Mouse (Mus musculus) adrenal gland, adult 2 months (tissue): ENCODE measurements at regions not wholly inside any gene's neighbourhood (a gene's known extent, or its start where the extent isn't known, plus 50 kb on each side); places are given as distances from the start of the nearest gene placed in this dataset.
A peak's percentile ranks its signal among the peaks of the same experiment; 100 is the strongest.
"Not testable (repeated sequence)": the region's sequence is repeated elsewhere in the genome, so short reads cannot be mapped to it uniquely, and the experiment has no call there.

ENCODE experiments used
- DNase-seq: peaks from one replicate; pipeline ENCODE4 v3.0.0; 2021

DNA sequence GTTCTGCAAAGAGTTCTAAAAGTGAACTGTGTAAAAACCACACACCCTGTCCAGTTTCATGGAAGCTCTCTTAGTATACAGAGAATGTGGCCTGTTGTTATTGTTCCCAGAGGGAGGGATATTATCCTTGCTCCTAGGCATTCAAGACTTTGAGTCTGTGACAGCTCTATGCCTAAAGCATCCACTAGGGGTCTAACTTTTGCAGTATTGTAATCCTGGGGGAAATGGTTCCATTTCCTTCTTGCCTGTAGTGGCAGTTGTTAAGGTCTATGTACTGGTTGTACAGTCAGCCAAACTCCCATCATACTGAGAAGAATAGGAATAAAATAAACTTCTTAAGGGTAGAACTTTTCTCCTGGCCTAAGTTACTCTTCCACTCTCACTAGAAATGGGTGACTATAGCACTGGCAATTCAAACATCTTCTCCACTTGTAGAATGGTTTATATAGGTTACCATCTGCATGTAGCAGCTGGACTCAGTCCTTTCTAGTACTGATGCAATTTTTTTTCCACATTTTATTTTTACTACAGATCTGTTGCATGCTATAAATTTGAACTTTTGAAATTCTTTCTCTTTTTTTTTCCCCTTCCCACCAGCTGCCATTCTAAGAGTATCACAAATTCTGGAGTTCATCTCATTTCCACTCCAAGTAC, 51.4 kb upstream of the Dpt start:
- peak; percentile 15 for DNase-seq

- no peak for DNase-seq
These were observed 51.9 kb upstream of the Dpt start for GRCm38 (mm10) chr1:164744499-164744898.

DNA sequence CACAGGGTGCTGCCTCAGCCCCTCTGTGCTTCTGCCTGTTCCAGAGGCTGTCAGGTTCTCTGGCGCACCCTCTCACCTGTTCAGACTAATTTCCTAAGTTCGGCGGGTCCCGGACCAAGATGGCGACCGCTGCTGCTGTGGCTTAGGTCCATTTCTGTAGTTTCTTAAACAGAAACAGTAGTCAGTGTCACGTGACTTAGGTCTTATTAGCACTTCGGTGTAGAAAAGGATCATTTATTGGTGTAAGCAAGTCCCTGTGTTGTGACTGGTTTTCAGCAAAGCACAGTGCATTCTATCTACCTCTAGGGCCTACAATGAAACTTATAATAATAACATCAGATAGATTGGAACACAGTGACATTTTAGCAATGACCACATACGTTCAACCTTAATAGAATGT, 53.5 kb upstream of the Dpt start:
- not testable (repeated sequence) for DNase-seq

DNA sequence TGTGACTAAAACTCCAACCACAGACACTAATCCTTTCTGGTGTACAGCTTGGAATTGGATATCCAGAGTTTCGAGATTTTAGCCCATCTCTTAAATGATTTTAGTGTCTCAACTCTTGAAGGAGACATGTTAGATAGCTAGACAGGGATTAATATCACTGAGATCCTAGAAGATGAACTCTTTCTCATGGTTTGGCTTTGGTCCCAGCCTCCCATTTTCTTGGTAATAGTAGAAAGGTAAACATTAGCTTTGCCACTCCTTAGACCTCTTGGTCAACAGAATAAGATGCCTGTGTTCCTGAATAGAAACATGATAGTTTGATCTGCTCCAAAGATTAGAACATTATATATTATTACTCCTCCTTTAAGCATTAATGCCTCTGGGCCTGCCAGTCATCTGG, 60.8 kb upstream of the Dpt start:
- DNase-seq: no peak

DNA sequence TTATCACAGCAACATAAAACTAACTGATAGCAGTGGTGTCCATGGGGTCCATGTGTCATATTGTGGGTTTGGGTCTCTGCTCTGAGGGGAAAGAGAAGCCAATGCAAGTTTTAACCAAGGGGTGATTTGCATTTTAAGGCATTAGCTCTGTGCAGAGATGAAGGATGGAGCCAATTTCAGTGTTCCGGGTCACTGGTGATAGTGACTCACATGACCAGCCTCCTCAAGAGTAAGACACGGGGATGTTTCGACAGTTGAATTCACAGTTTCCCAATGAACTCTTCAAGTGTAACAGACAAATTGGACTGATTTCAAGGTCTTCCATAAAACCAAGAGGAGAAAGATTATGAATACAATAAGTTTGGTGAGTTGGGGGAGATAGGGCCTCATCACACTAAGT, 62.7 kb upstream of the Dpt start:
- no peak for DNase-seq

GRCm38 (mm10) chr1:164722054-164722453, 74.4 kb upstream of the Dpt start:
- no peak for DNase-seq

- no peak for DNase-seq
These were observed 81.5 kb upstream of the Dpt start for GRCm38 (mm10) chr1:164714905-164715304.

GRCm38 (mm10) chr1:164713798-164714551, 82.5 kb upstream of the Dpt start:
- no peak for DNase-seq

DNA sequence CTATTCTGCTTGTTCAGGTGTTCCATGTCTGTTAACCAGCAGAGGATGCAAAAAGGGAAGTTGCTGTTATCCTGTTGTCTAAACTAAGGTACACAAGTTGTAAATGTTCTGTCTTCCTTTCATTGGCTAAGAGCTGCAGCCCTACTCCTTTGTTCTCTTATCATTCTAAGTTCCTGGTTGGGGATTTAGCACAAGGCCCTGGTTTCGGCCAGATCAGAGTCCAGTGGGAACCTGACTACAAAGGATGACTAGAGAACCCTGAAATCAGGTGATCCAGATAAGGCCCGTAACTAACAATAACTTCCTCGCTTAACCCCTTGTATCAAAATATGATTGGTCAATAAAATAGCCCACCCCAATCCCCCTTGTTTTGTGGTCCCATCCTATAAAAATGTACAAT, 83.9 kb upstream of the Dpt start:
- DNase-seq: no peak

GRCm38 (mm10) chr1:164704397-164705091, 91.9 kb upstream of the Dpt start:
- DNase-seq: no peak

DNA sequence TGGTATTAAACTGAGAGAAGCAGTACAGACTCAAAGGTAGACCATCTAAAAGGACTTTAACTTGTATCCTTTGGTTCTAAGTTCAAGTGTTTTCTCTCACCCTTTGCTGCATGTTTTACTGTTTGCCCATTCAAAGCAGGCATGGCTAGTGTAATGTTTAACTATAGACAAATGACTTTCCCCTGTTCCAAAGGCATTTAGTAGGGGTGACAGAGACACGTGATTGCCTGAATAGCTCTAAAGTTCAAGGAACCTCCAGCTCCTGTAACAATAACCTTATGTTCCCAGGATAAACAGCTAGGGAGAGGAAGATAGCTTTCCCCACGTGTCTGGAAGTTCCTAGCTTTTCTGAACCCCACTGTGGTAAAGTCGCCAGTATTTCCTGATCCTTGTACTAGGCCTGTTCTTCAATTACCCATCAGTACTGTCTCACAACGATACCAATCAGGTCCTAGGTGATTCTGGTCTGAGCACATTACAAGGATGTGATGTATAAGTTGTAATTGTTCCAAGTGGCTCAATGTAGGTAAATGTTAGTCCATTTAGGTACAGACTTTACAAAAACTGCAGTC, 92.8 kb upstream of the Dpt start:
- DNase-seq: no peak

GRCm38 (mm10) chr1:164690055-164690454, 106.4 kb upstream of the Dpt start:
- no peak for DNase-seq

DNA sequence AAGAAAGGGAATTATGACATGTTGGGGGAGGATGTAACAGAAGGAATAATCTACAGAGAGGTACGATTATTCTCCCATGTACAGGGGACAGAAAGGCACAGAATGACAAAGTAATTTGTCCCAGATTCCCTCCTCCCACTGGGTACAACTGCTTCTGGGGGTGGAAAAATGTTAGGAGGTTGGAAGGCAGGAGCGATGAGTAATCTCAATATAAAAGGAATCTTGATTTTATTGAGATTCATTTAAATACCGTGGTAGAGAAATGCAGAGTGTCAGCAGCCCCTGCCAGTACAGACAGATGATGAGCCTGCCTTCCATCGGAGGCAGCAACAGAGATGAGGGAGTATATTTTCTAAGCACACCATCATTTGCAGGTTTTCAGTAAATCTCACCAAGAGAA, 107.1 kb upstream of the Dpt start:
- no peak for DNase-seq

GRCm38 (mm10) chr1:164684437-164684836, 112.0 kb upstream of the Dpt start:
- no peak for DNase-seq

DNA sequence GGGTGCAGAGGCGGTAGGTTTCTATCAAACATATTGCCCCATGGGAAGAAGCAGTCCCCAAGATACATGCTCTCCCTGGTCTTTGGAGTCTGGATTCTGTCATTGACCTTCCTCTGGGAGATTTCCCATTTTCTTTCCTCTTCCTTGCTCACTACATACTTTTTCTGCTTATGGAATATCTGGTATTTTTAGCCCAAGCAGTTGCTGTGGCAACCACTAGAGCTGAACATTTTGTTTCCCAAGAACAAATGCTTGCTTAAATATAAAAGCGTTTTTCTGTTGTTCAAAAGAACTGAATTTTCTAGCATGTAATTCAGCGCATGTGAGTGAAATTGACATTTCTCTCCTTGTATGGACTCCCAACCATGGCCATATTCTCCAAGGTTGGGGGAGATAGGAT, 112.7 kb upstream of the Dpt start:
- DNase-seq: no peak

DNA sequence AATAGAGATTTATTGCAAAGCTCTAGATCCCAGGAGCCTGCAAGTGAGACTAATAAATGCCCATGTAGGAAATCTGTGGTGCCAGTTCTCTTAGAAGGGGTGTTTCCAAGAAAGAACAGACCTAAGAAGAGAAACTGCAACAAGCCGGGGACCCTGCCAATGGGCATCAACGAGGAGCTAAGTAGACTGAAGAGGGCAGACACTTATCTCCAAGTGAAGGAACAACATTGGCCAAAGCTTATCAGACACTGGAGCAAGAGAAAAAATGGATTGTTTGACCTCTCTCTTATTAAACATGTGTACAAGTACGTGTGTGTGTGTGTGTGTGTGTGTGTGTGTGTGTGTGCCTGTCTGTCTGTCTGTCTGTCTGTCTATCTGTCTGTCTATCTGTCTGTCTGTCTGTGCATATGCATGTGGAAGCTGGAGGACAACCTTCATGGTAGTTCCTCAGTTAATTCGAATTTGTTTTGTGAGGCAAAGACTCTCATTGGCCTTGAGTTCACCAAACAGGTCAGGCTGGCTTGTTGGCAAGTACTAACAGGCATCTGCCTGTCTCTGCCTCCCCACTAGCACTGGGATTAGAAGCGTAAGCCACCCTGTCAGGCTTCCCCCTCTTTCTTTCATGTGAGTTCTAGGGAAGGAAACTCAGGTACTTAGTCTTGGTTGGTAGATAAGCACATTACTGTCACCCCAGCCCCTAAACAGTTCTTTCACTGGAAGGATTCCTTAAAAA, 113.4 kb upstream of the Dpt start:
- DNase-seq: no peak

DNA sequence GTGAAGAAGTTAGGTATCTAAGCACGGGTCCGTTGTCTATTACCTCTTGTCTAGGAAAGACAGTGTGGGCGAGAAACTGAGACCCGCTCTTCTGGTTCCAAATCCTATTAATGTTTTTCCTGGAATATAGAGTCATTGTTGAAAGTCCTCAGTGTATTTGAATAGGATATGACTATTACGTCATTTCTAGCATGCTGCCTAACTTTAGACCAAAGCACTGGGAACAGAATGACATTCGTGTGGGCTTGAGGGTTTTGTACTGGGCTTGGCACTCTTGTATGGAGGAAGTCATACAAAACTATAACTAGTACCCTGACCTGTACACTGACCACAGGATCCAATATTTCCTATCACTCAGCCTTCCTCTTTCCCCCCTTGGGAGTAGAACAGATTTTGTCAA, 114.0 kb upstream of the Dpt start:
- no peak for DNase-seq

GRCm38 (mm10) chr1:164681582-164681981, 114.9 kb upstream of the Dpt start:
- no peak for DNase-seq

DNA sequence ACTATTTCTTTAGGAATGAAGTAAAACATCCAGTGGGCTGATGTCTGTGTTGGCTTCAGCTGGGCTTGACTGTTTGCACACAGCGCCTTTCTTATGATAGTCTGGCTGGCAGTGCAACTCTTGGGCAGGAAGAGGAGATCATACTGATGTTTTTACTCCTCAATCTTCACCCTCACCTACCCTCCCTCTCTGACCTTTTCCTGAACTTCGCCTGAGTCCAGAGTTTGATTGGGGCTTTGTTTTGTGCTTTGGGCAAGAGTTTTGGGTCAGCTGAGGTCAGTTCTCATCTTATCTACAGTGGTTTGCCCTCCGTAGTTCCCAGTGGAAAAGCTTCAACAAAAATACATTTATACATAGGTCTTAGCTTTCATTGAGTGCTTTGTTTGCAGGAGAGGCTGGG, 118.1 kb upstream of the Dpt start:
- no peak for DNase-seq

GRCm38 (mm10) chr1:164652244-164652643, 144.2 kb upstream of the Dpt start:
- no peak for DNase-seq

- no peak for DNase-seq
These were observed 158.5 kb upstream of the Dpt start for GRCm38 (mm10) chr1:164637901-164638462.

GRCm38 (mm10) chr1:164631679-164632078, 164.8 kb upstream of the Dpt start:
- peak; percentile 76 for DNase-seq
